Mouse (Mus musculus) frontal cortex, adult 2 months (tissue): ENCODE results near the gene Fam20c. TPM values are rescaled to one million over a fixed set of nuclear protein-coding genes. Genes with fewer than 3 reads are reported as not detected.
A peak's percentile ranks its signal among the peaks of the same experiment; 100 is the strongest.

Experiments
- DNase-seq, 2 experiments: peaks; one replicate each; pipeline ENCODE4 v3.0.0; 2022; ENCODE audit warnings: low spot score in 1 of 2; ENCODE audit errors: extremely low spot score in 1 of 2
- polyA plus RNA-seq: library from polyadenylated mRNA; depleted of rRNA; stranded (reverse); fragments of >200 nt; gene quantifications from 2 replicates; pipeline ENCODE4 v1.2.3, GENCODE M21; 2012; rRNA removed

The Fam20c gene
- polyA plus RNA-seq: 64.3 and 66.9 TPM in 2 replicates

DNA sequence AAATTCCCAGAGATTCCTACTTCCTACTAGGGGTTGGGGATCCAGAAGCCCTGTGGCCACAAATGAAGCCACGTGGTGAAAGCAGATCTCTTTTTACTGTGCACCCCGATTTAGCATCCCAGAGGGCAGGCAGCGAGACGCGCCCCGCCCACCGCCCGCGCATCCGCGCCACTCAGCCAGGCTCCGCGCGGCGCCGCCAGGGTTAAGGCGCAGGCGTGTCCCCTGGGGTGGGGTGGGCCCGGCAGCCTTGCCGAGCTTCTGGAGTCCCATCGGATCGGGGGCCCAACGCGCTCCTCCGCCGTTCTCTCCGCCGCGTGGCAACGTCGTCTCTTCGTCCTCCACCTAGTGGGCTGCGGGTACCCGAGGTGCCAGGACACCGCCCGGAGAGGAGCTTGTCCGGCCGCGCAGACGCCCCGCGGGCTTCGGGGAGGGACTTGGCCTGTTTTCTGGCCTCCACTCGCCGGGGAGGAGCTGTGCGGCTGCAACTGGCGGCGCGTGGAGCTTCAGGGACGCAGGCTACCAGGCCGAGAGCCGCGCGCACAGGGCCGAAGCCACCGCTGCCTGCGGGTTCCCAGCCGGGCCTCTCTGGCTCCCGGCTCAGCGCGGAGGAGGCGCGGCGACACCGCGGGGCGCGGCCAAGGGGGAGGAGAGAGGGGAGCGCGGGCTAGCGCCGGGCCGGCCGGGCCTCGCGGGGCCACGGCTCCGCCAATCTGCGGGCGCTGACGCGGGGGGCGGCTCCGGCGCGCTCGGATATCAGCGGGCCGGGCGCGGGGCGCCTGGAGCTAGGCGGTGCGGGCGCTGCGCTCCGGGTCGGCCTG, at the start of gene Fam20c:
Gene Fam20c (plus strand): TSS at position 212 of the 818 bp plus-strand sequence.
- peak; percentile 33 to 77 for DNase-seq

DNA sequence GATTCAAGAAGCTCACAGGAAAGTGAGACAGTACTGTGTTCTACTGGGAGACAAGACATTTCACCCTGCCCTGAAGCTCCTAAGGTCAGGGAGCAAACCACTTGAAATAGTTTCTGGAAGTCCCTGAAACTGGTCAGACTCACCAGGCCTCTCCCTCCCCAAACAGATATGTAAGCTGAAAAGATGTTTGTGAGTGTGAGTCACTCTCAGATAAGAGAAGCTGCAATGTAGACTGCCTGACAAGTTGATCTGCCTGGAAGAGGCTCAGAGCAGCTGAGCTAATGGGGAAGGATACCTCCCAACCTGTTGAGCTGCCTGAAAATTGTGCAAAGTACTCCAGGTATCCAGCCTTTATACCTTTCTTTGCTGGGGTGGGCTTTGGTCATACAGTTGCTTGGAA, 46.9 kb upstream of the Fam20c start:
- no peak for DNase-seq

GRCm38 (mm10) chr5:138708591-138708990, 45.7 kb upstream of the Fam20c start:
- no peak for DNase-seq

- peak in 1 of 2 experiments; percentile 56 for DNase-seq
These were observed 38.7 kb upstream of the Fam20c start for GRCm38 (mm10) chr5:138715561-138716095.

DNA sequence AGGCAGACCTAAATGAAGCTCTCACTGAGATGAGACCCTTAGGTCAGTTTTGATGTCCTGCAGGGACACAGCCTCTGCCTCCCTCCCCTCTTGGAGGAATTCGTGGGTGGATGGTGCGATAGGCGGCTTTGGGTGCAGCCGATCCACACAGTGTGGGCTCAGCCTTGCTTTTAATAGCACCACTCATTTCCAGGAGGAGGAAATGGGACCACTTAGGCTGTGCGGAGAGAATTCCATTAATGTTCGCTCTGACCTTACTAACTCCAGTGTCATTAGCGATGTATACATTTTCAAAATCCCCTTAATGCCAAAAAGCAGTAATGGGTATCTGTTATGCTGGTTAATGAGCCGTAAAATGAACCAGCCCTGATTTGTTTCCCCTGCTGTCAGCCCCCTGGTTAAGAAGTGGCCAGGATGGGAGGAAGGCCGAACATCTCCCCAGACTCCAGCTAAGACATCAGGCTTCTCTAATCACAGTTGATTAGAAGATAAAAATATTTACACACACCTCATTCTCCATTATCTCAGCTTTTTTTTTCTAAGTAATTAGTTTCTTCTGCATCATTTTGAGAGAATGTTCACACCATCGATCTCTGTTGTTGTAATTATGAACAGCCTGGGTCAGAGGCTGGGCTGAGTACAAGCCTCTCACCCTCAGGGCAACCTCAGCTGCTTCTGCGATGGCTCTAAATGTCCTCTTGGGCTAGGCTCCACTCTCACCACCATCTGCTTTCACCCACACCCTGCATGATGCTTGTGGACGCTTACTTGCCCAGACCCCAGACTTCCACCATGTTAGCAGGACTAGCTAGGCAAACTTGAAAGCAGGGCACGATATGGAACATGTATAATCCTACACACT, 33.8 kb upstream of the Fam20c start:
- DNase-seq: no peak

DNA sequence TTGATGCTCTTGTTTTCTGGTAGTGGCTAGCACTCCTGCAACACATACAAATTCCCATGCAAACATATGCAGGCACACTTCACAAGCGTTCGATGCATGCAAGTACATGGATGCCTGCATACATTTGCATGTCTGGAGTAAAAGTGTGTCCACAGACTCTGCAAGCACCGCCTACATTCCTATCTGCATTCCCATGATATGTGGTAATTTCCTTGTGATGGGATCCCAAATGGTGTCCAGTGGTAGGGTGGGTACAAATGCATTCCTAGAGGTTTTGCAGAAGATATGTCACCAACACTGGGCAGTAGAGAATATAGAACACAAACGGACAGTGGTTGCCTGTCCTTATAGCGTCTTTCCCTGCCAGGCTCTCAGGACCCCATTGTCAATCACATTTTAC, 29.9 kb upstream of the Fam20c start:
- DNase-seq: no peak

DNA sequence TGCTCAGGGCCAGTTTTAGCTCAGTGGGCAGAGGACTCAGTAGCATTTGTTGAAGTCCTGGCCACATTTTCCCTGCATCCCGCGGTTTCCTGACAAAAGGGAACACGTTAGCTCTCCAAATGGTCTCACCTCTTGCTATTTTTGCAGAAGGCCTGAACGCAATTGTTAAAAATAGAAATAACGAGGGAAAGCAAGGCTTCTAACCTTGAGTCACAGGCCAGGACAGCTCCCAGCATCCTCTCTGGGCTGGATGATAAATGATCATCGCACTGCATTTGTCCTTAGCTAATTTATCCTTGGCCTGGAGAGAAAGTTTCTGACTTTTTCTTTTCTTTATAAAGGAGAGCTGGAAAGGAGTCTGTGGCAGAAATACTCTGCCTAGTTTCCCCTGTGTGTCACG, 29.2 kb upstream of the Fam20c start:
- DNase-seq: no peak

DNA sequence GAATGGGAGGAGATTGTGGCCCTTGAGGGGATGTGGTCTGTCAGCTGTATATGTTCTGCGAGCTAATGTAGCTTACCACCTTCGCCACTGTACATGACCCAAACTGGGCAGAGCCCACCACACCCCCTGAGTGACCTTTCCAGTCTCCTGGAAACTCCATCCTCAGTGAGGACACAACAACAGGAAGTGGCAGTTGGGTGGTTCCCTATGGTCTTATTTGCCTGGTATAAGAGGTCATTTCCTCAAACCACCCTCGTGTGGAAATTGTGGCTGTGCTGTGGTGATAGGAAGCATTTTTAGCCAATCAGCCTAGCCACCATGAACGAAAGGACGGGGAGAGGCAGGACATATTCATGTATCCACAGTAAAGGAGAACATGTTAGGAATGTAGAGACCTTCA, 23.5 kb upstream of the Fam20c start:
- DNase-seq: no peak

DNA sequence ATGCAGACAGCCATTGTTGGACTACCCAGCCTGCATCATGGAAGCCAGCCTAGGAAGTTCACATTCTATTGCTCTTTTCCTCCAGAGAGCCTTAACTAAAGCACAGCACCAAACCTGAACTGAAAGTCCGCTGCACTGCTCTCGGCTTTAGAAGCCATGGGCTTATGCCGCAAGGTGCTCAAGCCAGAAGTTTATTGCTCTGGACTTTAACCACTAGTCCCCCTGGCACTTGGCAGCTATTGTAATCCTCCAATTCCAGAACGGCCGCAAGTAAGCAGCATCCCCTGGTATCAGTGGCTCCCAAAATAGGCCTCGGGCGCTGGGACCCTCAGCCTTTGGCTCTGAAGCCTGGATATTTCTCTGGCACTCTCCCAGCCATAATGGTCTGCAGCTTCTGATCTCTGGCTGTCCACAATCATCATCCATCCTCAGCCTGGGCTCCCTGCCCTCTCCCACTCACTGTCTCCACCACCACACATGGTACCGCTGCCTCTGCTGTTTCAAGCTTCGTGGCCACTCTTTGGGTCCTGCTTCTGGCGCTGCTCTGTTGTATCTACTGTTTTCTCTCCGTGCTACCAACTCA, 20.9 kb upstream of the Fam20c start:
- DNase-seq: no peak

- DNase-seq: no peak
These were observed 20.3 kb upstream of the Fam20c start for GRCm38 (mm10) chr5:138734018-138734417.

GRCm38 (mm10) chr5:138735201-138735757, 19.0 kb upstream of the Fam20c start:
- DNase-seq: no peak

DNA sequence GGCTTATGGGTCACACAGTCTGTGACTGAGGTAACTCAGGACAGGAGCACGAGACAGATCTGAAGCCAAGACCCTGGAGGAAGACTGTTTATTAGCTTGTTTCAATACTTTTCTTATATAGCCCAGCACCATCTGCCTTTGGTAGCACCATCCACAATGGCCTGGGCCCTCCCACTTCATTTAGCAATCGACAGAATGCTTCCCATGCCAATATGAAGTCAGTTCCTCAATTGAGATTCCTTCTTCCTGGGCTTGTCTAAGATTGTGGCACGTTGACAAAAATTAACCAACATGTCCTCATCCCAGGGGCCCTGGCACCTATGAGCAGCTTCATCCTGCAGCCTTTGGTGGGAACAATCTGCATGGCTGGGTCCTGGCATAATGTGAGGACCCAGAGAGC, 14.2 kb upstream of the Fam20c start:
- DNase-seq: no peak

DNA sequence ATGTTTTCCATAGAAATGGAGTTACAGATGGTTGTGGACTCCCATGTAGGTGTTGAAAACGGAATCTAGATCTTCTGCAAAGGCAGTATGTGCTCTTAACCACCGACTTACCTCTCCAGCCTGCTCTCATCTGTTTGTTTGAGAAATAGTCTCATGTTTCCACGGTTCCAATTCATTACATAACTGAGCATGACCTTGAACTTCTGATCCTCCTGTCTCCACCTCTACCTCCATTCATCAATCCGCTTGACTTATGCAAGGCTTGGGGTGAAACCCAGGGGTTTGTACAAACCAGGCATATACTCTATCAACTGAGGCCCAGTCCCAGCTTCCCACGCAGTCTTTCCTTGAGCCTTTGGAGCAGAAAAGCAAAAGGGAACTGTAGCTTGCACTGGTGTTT, 12.8 kb upstream of the Fam20c start:
- no peak for DNase-seq

- DNase-seq: no peak
These were observed 12.0 kb upstream of the Fam20c start for GRCm38 (mm10) chr5:138742281-138742680.

- DNase-seq: no peak
These were observed 10.7 kb upstream of the Fam20c start for GRCm38 (mm10) chr5:138743631-138744030.

- no peak for DNase-seq
These were observed 8.8 kb upstream of the Fam20c start for GRCm38 (mm10) chr5:138745378-138746099.

- no peak for DNase-seq
These were observed 1.0 kb upstream of the Fam20c start for GRCm38 (mm10) chr5:138753269-138753668.

GRCm38 (mm10) chr5:138753946-138754302, 390 bp upstream of the Fam20c start:
- DNase-seq: peak in 1 of 2 experiments; percentile 39

- DNase-seq: no peak
These were observed 773 bp downstream of the Fam20c start for GRCm38 (mm10) chr5:138755121-138755452.
